Mouse (Mus musculus): ENCODE results near the gene Vps26a.

The Vps26a gene

DNA sequence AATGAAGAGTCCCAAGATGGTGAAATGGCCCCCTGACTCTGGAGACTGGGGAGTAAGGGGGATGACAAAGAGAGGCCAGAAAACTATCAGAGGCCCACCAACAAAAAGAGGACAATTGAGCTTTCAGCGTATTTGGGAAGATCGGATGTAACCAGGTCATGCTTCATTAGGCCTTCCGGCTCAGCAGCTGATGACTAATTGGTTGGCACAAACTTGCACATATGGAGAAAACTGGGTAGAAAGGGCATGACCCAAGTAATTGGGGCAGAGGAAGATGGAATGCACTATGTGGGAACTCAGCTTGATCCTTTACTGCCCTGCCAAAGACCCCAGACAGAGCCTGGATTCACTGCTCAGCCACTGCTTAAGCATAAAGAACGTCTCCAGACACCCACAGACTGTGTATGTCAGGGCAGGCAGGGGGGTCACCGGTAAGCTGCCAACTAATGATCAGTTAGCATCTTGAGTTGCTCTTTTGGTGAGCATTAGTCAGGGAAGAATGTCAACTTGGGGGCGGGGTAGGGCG lies 67.7 kb downstream of the Vps26a start:
- DNase-seq (ENCODE audit: low spot score): no peak

DNA sequence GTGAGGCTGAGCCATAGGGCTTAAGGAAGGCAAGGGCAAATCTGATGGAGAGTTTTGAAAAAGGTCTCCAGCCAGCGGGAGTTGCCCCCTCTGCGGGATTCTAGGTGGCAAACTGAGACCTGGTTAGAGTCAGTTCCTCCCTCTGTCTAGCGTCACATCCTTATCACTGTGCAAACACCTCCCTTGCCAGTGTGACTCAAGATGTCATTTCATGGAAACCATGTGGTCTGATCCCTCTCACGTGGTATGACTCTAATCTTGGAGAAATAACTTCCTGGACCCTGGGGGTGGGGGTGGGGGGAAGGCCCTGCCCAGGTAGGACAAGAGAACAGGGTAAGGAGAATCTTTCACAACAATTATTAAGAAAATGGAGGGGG lies 73.0 kb downstream of the Vps26a start:
- peak; percentile 32 for DNase-seq (ENCODE audit: low spot score)

GRCm38 (mm10) chr10:62412906-62413605 lies 73.5 kb downstream of the Vps26a start:
- DNase-seq (ENCODE audit: low spot score): peak; percentile 66

DNA sequence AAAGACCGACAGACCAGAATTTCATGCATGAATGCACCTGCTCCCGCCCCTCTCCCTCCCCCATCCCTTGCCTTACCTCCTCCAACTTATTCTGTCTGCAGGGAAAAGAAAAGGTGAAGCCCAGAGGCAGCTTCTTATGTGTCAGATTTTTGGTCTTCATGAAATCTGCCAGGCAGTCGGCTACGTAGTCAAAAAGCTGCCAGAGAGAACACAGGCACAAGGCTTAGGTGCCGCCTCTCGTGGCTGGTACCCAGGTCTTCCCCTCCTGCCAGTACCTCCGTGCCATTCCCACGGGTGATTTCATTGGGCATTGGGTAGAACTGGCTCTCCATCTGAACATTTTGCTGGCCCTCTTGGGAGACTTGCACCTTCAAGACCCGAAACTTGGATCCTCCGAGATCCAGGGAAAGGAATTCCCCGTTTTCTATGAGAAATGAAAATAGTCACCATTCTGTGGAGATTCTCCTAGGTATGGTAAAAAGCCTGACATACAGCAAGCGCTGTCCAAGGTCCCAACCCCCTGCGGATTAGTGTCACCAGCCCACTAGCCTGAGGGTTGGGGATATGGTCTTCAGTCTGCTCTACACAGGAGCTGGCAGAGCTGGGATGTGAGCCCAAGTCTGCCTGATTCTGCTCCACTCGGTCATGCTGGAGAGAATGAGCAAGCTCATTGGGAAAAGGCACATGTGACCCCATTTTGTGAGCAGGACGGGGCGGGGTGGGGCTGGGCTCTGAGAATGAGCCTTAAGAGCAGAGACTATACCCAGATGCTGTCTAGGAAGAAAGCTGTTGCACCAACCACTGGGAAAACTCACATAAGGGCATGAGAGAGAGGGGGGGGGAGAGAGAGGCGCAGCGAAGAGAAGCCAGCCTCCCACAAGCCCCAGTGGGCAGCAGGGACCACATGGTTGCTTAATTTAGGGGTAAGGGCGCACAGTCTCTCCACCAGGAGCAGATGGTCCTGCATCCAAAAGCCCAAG lies 74.9 kb downstream of the Vps26a start:
- DNase-seq (ENCODE audit: low spot score): no peak

DNA sequence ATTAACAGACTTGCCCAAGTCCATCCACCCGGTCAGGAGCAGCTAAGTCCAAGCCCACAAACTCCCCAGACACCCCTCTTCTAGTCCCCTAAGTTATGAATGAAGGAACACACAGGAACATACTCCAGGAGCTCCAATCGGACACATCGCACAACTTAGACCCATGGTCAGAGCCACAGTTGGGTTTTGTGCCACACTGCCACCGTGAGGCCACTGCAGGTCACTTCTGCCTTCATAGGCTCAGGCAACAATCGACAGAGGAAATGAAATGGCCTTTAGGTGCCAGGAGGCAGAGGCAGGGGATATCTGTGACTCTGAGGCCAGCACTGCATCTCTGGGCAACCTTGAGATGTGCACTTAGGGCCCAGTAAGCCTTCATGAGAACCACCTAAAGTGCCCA lies 75.7 kb downstream of the Vps26a start:
- DNase-seq (ENCODE audit: low spot score): peak; percentile 74
